Mouse (Mus musculus): ENCODE data around the gene Dapl1. TPM values are rescaled to one million over a fixed set of nuclear protein-coding genes. Genes with fewer than 3 reads are reported as not detected.

The Dapl1 gene
- polyA plus RNA-seq, 1 experiment from 2014 or later: not detected

- DNase-seq: no peak
- ATAC-seq: no peak
- no peaks in the 10 kb centered on the region for H3K27me3 ChIP-seq (ENCODE audit: insufficient read depth, low read length)
Measured at GRCm38 (mm10) chr2:59469590-59470245, 14.7 kb upstream of the Dapl1 start.

DNA sequence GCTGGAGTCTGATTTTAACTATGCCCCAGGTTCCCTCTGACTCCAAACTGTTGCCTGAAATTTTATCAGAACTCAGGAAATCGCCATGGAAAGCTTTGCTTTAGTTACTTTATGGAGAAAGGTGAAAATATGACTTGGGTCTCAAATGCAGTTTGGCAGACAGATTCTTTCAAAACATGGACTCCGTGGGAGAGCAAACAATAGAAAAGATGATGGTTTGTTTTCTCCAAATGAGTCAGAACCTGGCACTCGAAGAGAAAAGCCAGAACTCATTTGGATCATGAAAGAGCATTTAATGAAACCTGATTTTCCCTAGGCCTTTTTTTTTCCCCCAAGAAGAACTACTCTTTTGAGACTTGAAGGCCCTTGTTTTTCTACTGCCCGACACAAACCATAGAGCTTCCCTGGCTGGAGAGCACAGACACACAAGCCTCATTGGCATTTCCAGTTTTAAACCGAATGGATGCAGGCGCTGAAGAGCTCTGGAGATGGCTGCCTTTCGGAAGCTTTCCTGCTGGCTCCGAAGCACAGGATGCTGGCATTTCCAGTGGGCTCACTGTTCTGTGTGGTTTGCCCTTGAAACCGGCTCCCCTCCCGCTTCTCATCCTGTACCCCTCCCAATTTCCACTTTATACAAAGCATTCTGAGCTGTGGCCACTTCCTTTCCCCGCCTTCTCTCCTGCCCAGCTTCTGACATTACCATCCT is 14.0 kb upstream of the Dapl1 start:
- Histone ChIP-seq H3K4me3 (ENCODE audit: low read depth, low read length) (no peak overlapping the region), H3K27me3 (ENCODE audit: insufficient read depth, low read length) (no peaks in the 10 kb centered on the region), H3K4me2 (ENCODE audit: low read depth, low read length) (no peak overlapping the region), H3K9me3 (ENCODE audit: low read length) (no peaks in the 10 kb centered on the region), H3K27ac (ENCODE audit: low read depth) (no peak overlapping the region), H3K9ac (replicated peaks) (no peak overlapping the region), H3K4me1 (ENCODE audit: insufficient read depth) (no peaks in the 10 kb centered on the region), H3K36me3 (replicated peaks; ENCODE audit: insufficient read depth, low read length) (no peaks in the 10 kb centered on the region)
- TF ChIP-seq CTCF (IDR thresholded peaks at IDR 0.05; ENCODE audit: low read depth): no peak
- TF ChIP-seq EP300 (IDR thresholded peaks at IDR 0.05; ENCODE audit: low read depth): no peak
- no peak for DNase-seq
- 54% methylated on average over 11 of the region's 11 CpGs for WGBS (ENCODE audit: insufficient replicate concordance)
- no peak for ATAC-seq

More at GRCm38 (mm10) chr2:59469590-59470245, 14.7 kb upstream of the Dapl1 start:
- Histone ChIP-seq H3K27ac (ENCODE audit: low read depth) (no peak overlapping the region), H3K36me3 (replicated peaks; ENCODE audit: insufficient read depth, low read length) (no peaks in the 10 kb centered on the region), H3K9ac (replicated peaks) (no peak overlapping the region), H3K9me3 (ENCODE audit: low read length) (no peaks in the 10 kb centered on the region), H3K4me3 (ENCODE audit: low read depth, low read length) (no peak overlapping the region), H3K4me2 (ENCODE audit: low read depth, low read length) (no peak overlapping the region), H3K4me1 (ENCODE audit: insufficient read depth) (no peaks in the 10 kb centered on the region)
- TF ChIP-seq EP300 (IDR thresholded peaks at IDR 0.05; ENCODE audit: low read depth) (no peak), CTCF (IDR thresholded peaks at IDR 0.05; ENCODE audit: low read depth) (no peak)
- 67% methylated on average over 8 of the region's 8 CpGs for WGBS (ENCODE audit: insufficient replicate concordance)

GRCm38 (mm10) chr2:59471051-59471948 is 13.2 kb upstream of the Dapl1 start:
- Histone ChIP-seq H3K4me3 (ENCODE audit: low read depth, low read length) (no peak overlapping the region), H3K4me2 (ENCODE audit: low read depth, low read length) (no peak overlapping the region), H3K27ac (ENCODE audit: low read depth) (no peak overlapping the region), H3K36me3 (replicated peaks; ENCODE audit: insufficient read depth, low read length) (no peaks in the 10 kb centered on the region), H3K27me3 (ENCODE audit: insufficient read depth, low read length) (no peaks in the 10 kb centered on the region), H3K9ac (replicated peaks) (no peak overlapping the region), H3K9me3 (ENCODE audit: low read length) (no peaks in the 10 kb centered on the region), H3K4me1 (ENCODE audit: insufficient read depth) (no peaks in the 10 kb centered on the region)
- WGBS (ENCODE audit: insufficient replicate concordance): 55% methylated on average over 15 of the region's 15 CpGs
- ATAC-seq (no peak), DNase-seq (no peak)
- no peak for TF ChIP-seq EP300 (IDR thresholded peaks at IDR 0.05; ENCODE audit: low read depth)
- TF ChIP-seq CTCF (IDR thresholded peaks at IDR 0.05; ENCODE audit: low read depth): no peak

DNA sequence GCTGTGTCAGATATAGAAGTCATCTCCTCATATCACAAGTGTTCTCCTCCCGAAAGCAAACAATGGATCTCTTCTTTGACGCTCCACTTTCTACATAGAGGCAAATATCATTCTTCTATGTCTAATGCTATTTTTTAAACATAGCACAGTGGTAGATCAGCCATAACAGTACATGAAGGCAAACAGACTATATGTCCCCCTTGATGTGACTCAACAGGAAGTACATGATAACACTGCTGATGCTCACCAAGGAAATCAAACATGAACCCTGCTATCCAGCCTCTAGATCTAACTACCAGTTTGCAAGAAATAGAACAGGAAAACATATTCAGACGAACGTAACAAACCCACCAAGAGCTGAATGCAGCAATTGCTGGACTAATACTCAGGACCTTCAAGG is 10.1 kb upstream of the Dapl1 start:
- no peak for DNase-seq
- Histone ChIP-seq H3K4me1 (ENCODE audit: insufficient read depth) (no peaks in the 10 kb centered on the region), H3K27ac (ENCODE audit: low read depth) (no peak overlapping the region), H3K36me3 (replicated peaks; ENCODE audit: insufficient read depth, low read length) (no peaks in the 10 kb centered on the region), H3K9me3 (ENCODE audit: low read length) (no peaks in the 10 kb centered on the region), H3K4me2 (ENCODE audit: low read depth, low read length) (no peak overlapping the region), H3K27me3 (ENCODE audit: insufficient read depth, low read length) (no peaks in the 10 kb centered on the region), H3K4me3 (ENCODE audit: low read depth, low read length) (no peak overlapping the region), H3K9ac (replicated peaks) (no peak overlapping the region)
- 70% methylated on average over 4 of the region's 4 CpGs for WGBS (ENCODE audit: insufficient replicate concordance)
- TF ChIP-seq CTCF (IDR thresholded peaks at IDR 0.05; ENCODE audit: low read depth) (no peak), EP300 (IDR thresholded peaks at IDR 0.05; ENCODE audit: low read depth) (no peak)
- no peak for ATAC-seq

DNA sequence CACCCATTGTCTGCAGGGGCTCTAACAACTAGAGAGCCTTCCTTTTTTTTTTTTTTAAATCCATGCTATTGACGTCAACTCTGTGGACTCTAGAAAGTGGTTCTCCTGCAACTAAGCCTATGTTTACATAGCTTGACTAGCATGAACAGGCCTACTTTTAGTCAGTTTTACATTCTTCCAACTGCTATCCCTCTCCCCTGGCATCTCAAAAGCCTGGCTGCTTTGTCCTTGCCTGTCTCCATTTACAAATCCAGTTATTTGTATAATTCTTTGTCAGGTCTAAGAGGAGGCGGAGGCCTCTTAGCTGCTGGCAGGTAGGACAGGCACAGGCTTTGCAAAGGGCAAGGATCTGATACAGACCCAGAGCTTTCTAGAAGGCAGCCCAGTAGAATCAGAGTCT is 627 bp downstream of the Dapl1 start:
- DNase-seq (no peak), ATAC-seq (no peak)
- TF ChIP-seq EP300 (IDR thresholded peaks at IDR 0.05; ENCODE audit: low read depth) (no peak), CTCF (IDR thresholded peaks at IDR 0.05; ENCODE audit: low read depth) (no peak)
- Histone ChIP-seq H3K9me3 (ENCODE audit: low read length) (no peaks in the 10 kb centered on the region), H3K27me3 (ENCODE audit: insufficient read depth, low read length) (no peaks in the 10 kb centered on the region), H3K9ac (replicated peaks) (no peak overlapping the region), H3K4me1 (ENCODE audit: insufficient read depth) (no peaks in the 10 kb centered on the region), H3K4me2 (ENCODE audit: low read depth, low read length) (no peak overlapping the region), H3K27ac (ENCODE audit: low read depth) (no peak overlapping the region), H3K36me3 (replicated peaks; ENCODE audit: insufficient read depth, low read length) (no peaks in the 10 kb centered on the region), H3K4me3 (ENCODE audit: low read depth, low read length) (no peak overlapping the region)
- WGBS (ENCODE audit: insufficient replicate concordance): 80% methylated on average over 2 of the region's 2 CpGs

DNA sequence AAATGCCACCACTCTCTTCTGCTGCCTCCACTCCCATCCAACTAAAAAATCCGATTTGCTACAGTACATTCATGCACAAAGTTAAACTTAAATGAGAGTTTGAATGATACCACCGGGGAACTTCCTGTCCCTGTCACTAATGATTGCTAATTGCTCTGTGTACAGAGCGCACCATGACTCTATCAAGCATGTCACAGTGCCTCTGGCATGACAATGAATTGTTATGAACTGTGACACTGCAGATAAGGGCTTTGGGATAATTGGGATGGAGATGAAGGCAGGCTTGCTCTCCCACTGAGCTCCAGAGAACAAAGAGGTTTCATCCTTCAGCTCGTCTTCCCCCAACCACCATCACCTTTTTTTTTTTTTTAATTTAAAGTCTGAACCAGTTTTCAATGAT is 1.2 kb downstream of the Dapl1 start:
- no peak overlapping the region for H3K4me2 ChIP-seq (ENCODE audit: low read depth, low read length)
- H3K27ac ChIP-seq (ENCODE audit: low read depth): no peak overlapping the region
- DNase-seq (no peak), ATAC-seq (no peak)
- TF ChIP-seq EP300 (IDR thresholded peaks at IDR 0.05; ENCODE audit: low read depth) (no peak), CTCF (IDR thresholded peaks at IDR 0.05; ENCODE audit: low read depth) (no peak)
- 60% methylated on average over 4 of the region's 4 CpGs for WGBS (ENCODE audit: insufficient replicate concordance)
- no peak overlapping the region for H3K4me3 ChIP-seq (ENCODE audit: low read depth, low read length)
- H3K4me1 ChIP-seq (ENCODE audit: insufficient read depth): no peaks in the 10 kb centered on the region
- no peak overlapping the region for H3K9ac ChIP-seq (replicated peaks)
- H3K36me3 ChIP-seq (replicated peaks; ENCODE audit: insufficient read depth, low read length): no peaks in the 10 kb centered on the region
- H3K9me3 ChIP-seq (ENCODE audit: low read length): no peaks in the 10 kb centered on the region
- H3K27me3 ChIP-seq (ENCODE audit: insufficient read depth, low read length): no peaks in the 10 kb centered on the region

Measured in liver, postnatal 0 days (tissue).